Mouse (Mus musculus) stomach, postnatal 0 days (tissue): ENCODE measurements around the gene Prickle3. TPM values are rescaled to one million over a fixed set of nuclear protein-coding genes. Genes with fewer than 3 reads are reported as not detected.
"Not testable (repeated sequence)": the region's sequence is repeated elsewhere in the genome, so short reads cannot be mapped to it uniquely, and the experiment has no call there.

Source experiments
- ATAC-seq: fragments of 200-750 bp; cut with Nextera tagmentation; 2 replicates; pipeline ENCODE4 v1.8.0; 2017; ENCODE audit not compliant: low FRiP score, low TSS enrichment
- DNase-seq: peaks from one replicate; pipeline ENCODE4 v3.0.0-alpha.2; 2016; ENCODE audit warnings: low spot score
- H3K27ac ChIP-seq: fragments of 300-500 bp; sonication (generic); replicated peaks from 2 replicates; pipeline ENCODE4 v1.5.1; 2014; ENCODE audit warnings: mild to moderate bottlenecking, control low read depth
- H3K27me3 ChIP-seq: fragments of 300-500 bp; sonication (generic); 2 replicates; pipeline ENCODE4 v1.6.1; 2014; ENCODE audit warnings: low read length; ENCODE audit not compliant: control insufficient read depth, insufficient read depth
- H3K36me3 ChIP-seq: fragments of 300-500 bp; sonication (generic); 2 replicates; pipeline ENCODE4 v1.6.1; 2014; ENCODE audit warnings: low read length, mixed read lengths; ENCODE audit not compliant: control insufficient read depth, insufficient read depth
- H3K4me1 ChIP-seq: fragments of 300-500 bp; sonication (generic); replicated peaks from 2 replicates; pipeline ENCODE4 v1.6.1; 2014; ENCODE audit warnings: antibody characterized with exemption; ENCODE audit not compliant: control insufficient read depth, insufficient read depth
- H3K4me2 ChIP-seq: fragments of 300-500 bp; sonication (generic); replicated peaks from 2 replicates; pipeline ENCODE4 v1.6.1; 2014; ENCODE audit warnings: low read depth, mild to moderate bottlenecking, control low read depth, moderate library complexity
- H3K4me3 ChIP-seq: fragments of 300-500 bp; sonication (generic); 2 replicates; pipeline ENCODE4 v1.5.1; 2014; ENCODE audit warnings: low read depth, low read length, control low read depth
- H3K9ac ChIP-seq: fragments of 300-500 bp; sonication (generic); 2 replicates; pipeline ENCODE4 v1.6.1; 2014; ENCODE audit warnings: mild to moderate bottlenecking, low read length, control low read depth, mixed read lengths
- H3K9me3 ChIP-seq: fragments of 300-500 bp; sonication (generic); 2 replicates; pipeline ENCODE4 v1.6.1; 2016; ENCODE audit warnings: low read length; ENCODE audit not compliant: control insufficient read depth
- CTCF ChIP-seq: IDR thresholded peaks from 2 replicates; pipeline ENCODE4 v1.5.1; 2016; ENCODE audit warnings: antibody characterized with exemption, low read depth, mild to moderate bottlenecking, moderate library complexity
- WGBS: fragments of 180-500 bp; shearing (Covaris S2); extraction: QIAGEN DNeasy Blood & Tissue Kit; methylation state at CpG from one replicate; pipeline ENCODE4 v1.1.7; 2014; 5-methylcytosine and 5-hydroxymethylcytosine counted together
- polyA plus RNA-seq: library from polyadenylated mRNA; unstranded; fragments of >200 nt; fragmentation: Nextera tagmentation; extraction: Ambion mirVana; gene quantifications from 2 replicates; pipeline ENCODE4 v1.2.1, GENCODE M21; 2015

Gene Prickle3
- polyA plus RNA-seq, 1 experiment from 2014 or later, result 8.5 TPM

DNA sequence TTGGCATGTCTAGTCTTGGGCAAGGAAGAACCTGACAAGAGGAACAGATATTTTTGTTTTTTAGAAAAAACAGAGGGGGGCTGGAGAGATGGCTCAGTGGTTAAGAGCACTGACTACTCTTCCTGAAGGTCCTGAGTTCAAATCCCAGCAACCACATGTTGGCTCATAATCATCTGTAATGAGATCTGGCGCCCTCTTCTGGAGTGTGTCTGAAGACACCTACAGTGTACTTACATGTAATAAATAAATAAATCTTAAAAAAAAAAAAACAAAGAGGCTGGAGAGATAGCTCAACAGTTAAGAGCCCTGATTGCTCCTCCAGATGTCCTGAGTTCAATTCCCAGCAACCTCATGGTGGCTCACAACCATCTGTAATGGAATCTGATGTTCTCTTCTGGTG lies 59.0 kb downstream of the Prickle3 start:
- not testable (repeated sequence) for ATAC-seq, H3K27ac ChIP-seq, H3K9ac ChIP-seq, DNase-seq, H3K4me2 ChIP-seq, H3K4me1 ChIP-seq, H3K9me3 ChIP-seq, H3K4me3 ChIP-seq, H3K36me3 ChIP-seq, H3K27me3 ChIP-seq
- TF ChIP-seq CTCF, result peak; percentile 38
- 40% methylated on average over 1 of the region's 1 CpGs for WGBS

Other genes with a start within 250 kb of the Prickle3 start
- not detected in 2 replicates for gene Foxp3, start 83.6 kb upstream of the Prickle3 start, polyA plus RNA-seq
- gene Ppp1r3f, start 83.0 kb upstream of the Prickle3 start, polyA plus RNA-seq, result 0.79 and 1.0 TPM in 2 replicates
- 13.8 and 14.0 TPM in 2 replicates for gene Ccdc22, start 51.7 kb upstream of the Prickle3 start, polyA plus RNA-seq
- not detected in 2 replicates for gene Cacna1f, start 50.2 kb upstream of the Prickle3 start, polyA plus RNA-seq
- 6.5 and 6.8 TPM in 2 replicates for gene Syp, start 18.8 kb upstream of the Prickle3 start, polyA plus RNA-seq
- gene Plp2, start 14.1 kb downstream of the Prickle3 start, polyA plus RNA-seq, result 262 and 271 TPM in 2 replicates
- gene Magix, start 24.0 kb downstream of the Prickle3 start, polyA plus RNA-seq, result 0.95 and 1.3 TPM in 2 replicates
- gene Gpkow, start 39.9 kb downstream of the Prickle3 start, polyA plus RNA-seq, result 18.0 and 18.5 TPM in 2 replicates
- 30.3 and 33.6 TPM in 2 replicates for gene Wdr45, start 57.1 kb downstream of the Prickle3 start, polyA plus RNA-seq
- not detected in 2 replicates for gene Gm45208, start 65.0 kb downstream of the Prickle3 start, polyA plus RNA-seq
- gene Praf2, start 71.2 kb downstream of the Prickle3 start, polyA plus RNA-seq, result 23.8 and 26.0 TPM in 2 replicates
- gene Ccdc120, start 93.6 kb downstream of the Prickle3 start, polyA plus RNA-seq, result 21.5 and 23.0 TPM in 2 replicates
- gene Tfe3, start 105.3 kb downstream of the Prickle3 start, polyA plus RNA-seq, result 17.3 and 18.2 TPM in 2 replicates
- gene Gripap1, start 132.5 kb downstream of the Prickle3 start, polyA plus RNA-seq, result 20.0 and 20.9 TPM in 2 replicates
- gene Kcnd1, start 165.0 kb downstream of the Prickle3 start, polyA plus RNA-seq, result 0.42 and 0.92 TPM in 2 replicates
- 21.2 and 22.0 TPM in 2 replicates for gene Otud5, start 184.1 kb downstream of the Prickle3 start, polyA plus RNA-seq
- gene Pim2, start 221.0 kb downstream of the Prickle3 start, polyA plus RNA-seq, result 4.8 and 5.0 TPM in 2 replicates
- 28.7 and 32.5 TPM in 2 replicates for gene Slc35a2, start 226.8 kb downstream of the Prickle3 start, polyA plus RNA-seq
- 60.6 and 62.2 TPM in 2 replicates for gene Pqbp1, start 242.0 kb downstream of the Prickle3 start, polyA plus RNA-seq
- 85.6 and 90.5 TPM in 2 replicates for gene Timm17b, start 242.1 kb downstream of the Prickle3 start, polyA plus RNA-seq